ENCODE assay signal across 9 mouse cellular contexts in genomic region chr15:77912585-77912984, GRCm38 (mm10). TPM values are rescaled to one million over a fixed set of nuclear protein-coding genes. Genes with fewer than 3 reads are reported as not detected.
A peak's percentile ranks its signal among the peaks of the same experiment; 100 is the strongest.
DNase-seq lines count a peak whose midpoint lies in the region; ATAC-seq and TF ChIP-seq lines count a peak whose summit lies in the region.
"Had no signal": no experiment of that assay in that cellular context is flagged by ENCODE, and none has a peak within 500 bp of the region (broad histone marks: within the 10 kb centered on the region; RNA-seq: fewer than 3 reads in every experiment).

No protein-coding gene starts in this region.

- peaks cover 39% of the 10 kb centered on the region for H3K4me1 ChIP-seq in forebrain, embryonic 10.5 days
- no peaks in the 10 kb centered on the region for H3K4me1 ChIP-seq in forebrain, embryonic 14.5 days (ENCODE audit: control insufficient read depth, insufficient read depth, low read length)
- peaks cover 27% of the 10 kb centered on the region for H3K4me1 ChIP-seq in kidney, adult 2 months (ENCODE audit: control insufficient read depth, insufficient read depth, low read length)
- no peaks in the 10 kb centered on the region for H3K4me1 ChIP-seq in forebrain, embryonic 11.5 days (replicated peaks; ENCODE audit: control insufficient read depth, insufficient read depth, low read length)

- no peak for TF ChIP-seq CTCF in kidney, adult 2 months (conservative IDR thresholded peaks at IDR 0.05; ENCODE audit: insufficient read depth, insufficient read length, low read depth, low read length)

- DNase-seq in forebrain, embryonic 10.5 days (ENCODE audit: extremely low spot score, low spot score) = no peak
- no peak for DNase-seq in forebrain, embryonic 14.5 days (ENCODE audit: low spot score)
- peak; percentile 48 for DNase-seq in kidney, adult 2 months
- no peak for DNase-seq in kidney, adult 9 months
- DNase-seq in thymus, postnatal 14 days = peak; percentile 47
- DNase-seq in thymus, postnatal 10 days (ENCODE audit: low spot score in 2 of 2) = no peak
- no peak for DNase-seq in c-Kit-positive CD71-positive TER-119-positive erythroid progenitor cells, embryonic 14.5 days (ENCODE audit: low spot score)
- DNase-seq in forebrain, embryonic 11.5 days (ENCODE audit: low spot score) = no peak

- no peak for TF ChIP-seq POLR2A in kidney, adult 2 months (IDR thresholded peaks at IDR 0.05; ENCODE audit: low read depth, low read length)

- ATAC-seq in forebrain, embryonic 14.5 days = no peak
- ATAC-seq in forebrain, embryonic 11.5 days (replicated peaks; ENCODE audit: low FRiP score) = no peak

- no peak overlapping the region for H3K4me3 ChIP-seq in forebrain, embryonic 10.5 days
- no peak overlapping the region for H3K4me3 ChIP-seq in forebrain, embryonic 14.5 days (ENCODE audit: low read depth, low read length)
- no peak overlapping the region for H3K4me3 ChIP-seq in kidney, adult 2 months (ENCODE audit: insufficient read depth, low read depth, low read length)
- H3K4me3 ChIP-seq in forebrain, embryonic 11.5 days (ENCODE audit: low read depth, low read length) = no peak overlapping the region
- H3K4me3 ChIP-seq: limb, embryonic 15.5 days had no signal

- no peaks in the 10 kb centered on the region for H3K9me3 ChIP-seq in forebrain, embryonic 10.5 days
- no peaks in the 10 kb centered on the region for H3K9me3 ChIP-seq in forebrain, embryonic 14.5 days (replicated peaks; ENCODE audit: control insufficient read depth, low read length)
- H3K9me3 ChIP-seq in forebrain, embryonic 11.5 days (ENCODE audit: control insufficient read depth, low read length) = no peaks in the 10 kb centered on the region
- H3K9me3 ChIP-seq: limb, embryonic 15.5 days had no signal

- no peak overlapping the region for H3K4me2 ChIP-seq in forebrain, embryonic 14.5 days (ENCODE audit: low read length)
- no peak overlapping the region for H3K4me2 ChIP-seq in forebrain, embryonic 11.5 days (ENCODE audit: low read depth, low read length, severe bottlenecking)
- H3K4me2 ChIP-seq: limb, embryonic 15.5 days had no signal

- 70% methylated on average over 7 of the region's 7 CpGs for WGBS in forebrain, embryonic 10.5 days
- 66% methylated on average over 7 of the region's 7 CpGs for WGBS in forebrain, embryonic 14.5 days
- WGBS in kidney, adult 2 months = 33% methylated on average over 7 of the region's 7 CpGs
- WGBS in forebrain, embryonic 11.5 days = 62% methylated on average over 7 of the region's 7 CpGs

- no peaks in the 10 kb centered on the region; the same call in 1 of the 2 replicates for H3K27me3 ChIP-seq in forebrain, embryonic 10.5 days (ENCODE audit: poor library complexity, severe bottlenecking)
- H3K27me3 ChIP-seq in forebrain, embryonic 14.5 days (replicated peaks; ENCODE audit: control insufficient read depth, insufficient read depth, low read length) = no peaks in the 10 kb centered on the region
- no peaks in the 10 kb centered on the region for H3K27me3 ChIP-seq in kidney, adult 2 months (replicated peaks; ENCODE audit: control insufficient read depth, insufficient read depth, low read length)
- H3K27me3 ChIP-seq in forebrain, embryonic 11.5 days (ENCODE audit: control insufficient read depth, insufficient read depth, low read length) = no peaks in the 10 kb centered on the region
- H3K27me3 ChIP-seq: limb, embryonic 15.5 days had no signal

- peaks cover 35% of the 10 kb centered on the region for H3K36me3 ChIP-seq in forebrain, embryonic 10.5 days (replicated peaks)
- peaks cover 28% of the 10 kb centered on the region for H3K36me3 ChIP-seq in forebrain, embryonic 14.5 days (ENCODE audit: control insufficient read depth, insufficient read depth, low read length)
- H3K36me3 ChIP-seq in kidney, adult 2 months (ENCODE audit: control insufficient read depth, insufficient read depth, low read length) = peaks cover 3% of the 10 kb centered on the region
- H3K36me3 ChIP-seq in forebrain, embryonic 11.5 days (ENCODE audit: control insufficient read depth, insufficient read depth, low read length) = peaks cover 4% of the 10 kb centered on the region; the same call in 1 of the 2 replicates

- H3K27ac ChIP-seq in forebrain, embryonic 10.5 days = peak overlapping the region; percentile 58
- no peak overlapping the region for H3K27ac ChIP-seq in forebrain, embryonic 14.5 days (ENCODE audit: low read depth, low read length)
- peak overlapping the region; percentile 68 for H3K27ac ChIP-seq in kidney, adult 2 months (ENCODE audit: insufficient read depth, low read depth, low read length)
- H3K27ac ChIP-seq in forebrain, embryonic 11.5 days (ENCODE audit: low read depth, low read length) = no peak overlapping the region

- H3K9ac ChIP-seq in forebrain, embryonic 14.5 days (ENCODE audit: low read length) = no peak overlapping the region
- H3K9ac ChIP-seq in forebrain, embryonic 11.5 days (ENCODE audit: low read length) = no peak overlapping the region
- H3K9ac ChIP-seq: limb, embryonic 15.5 days had no signal

RNA-seq across cellular contexts. Expression of gene Txn2, which starts 16.2 kb away (rescaled TPM):
- polyA plus RNA-seq in forebrain, embryonic 10.5 days (2016; fragmentation: Nextera tagmentation; extraction: Ambion mirVana) = 288 and 291 TPM in 2 replicates
- polyA plus RNA-seq in forebrain, embryonic 14.5 days (2014; fragmentation: Nextera tagmentation; extraction: Ambion mirVana) = 269 and 291 TPM in 2 replicates
- polyA plus RNA-seq in kidney, adult 2 months (2012; rRNA removed) = 396 and 408 TPM in 2 replicates
- polyA plus RNA-seq in forebrain, embryonic 11.5 days (2014; fragmentation: Nextera tagmentation; extraction: Ambion mirVana) = 232 and 267 TPM in 2 replicates

RNA-seq across cellular contexts. Expression of gene Foxred2, which starts 43.9 kb away (rescaled TPM):
- 7.9 and 8.7 TPM in 2 replicates for polyA plus RNA-seq in forebrain, embryonic 10.5 days (2016; fragmentation: Nextera tagmentation; extraction: Ambion mirVana)
- 12.3 and 12.8 TPM in 2 replicates for polyA plus RNA-seq in forebrain, embryonic 14.5 days (2014; fragmentation: Nextera tagmentation; extraction: Ambion mirVana)
- 3.8 and 4.1 TPM in 2 replicates for polyA plus RNA-seq in kidney, adult 2 months (2012; rRNA removed)
- polyA plus RNA-seq in forebrain, embryonic 11.5 days (2014; fragmentation: Nextera tagmentation; extraction: Ambion mirVana) = 9.1 TPM in 2 replicates

RNA-seq across cellular contexts. Expression of gene Eif3d, which starts 58.0 kb away (rescaled TPM):
- polyA plus RNA-seq in forebrain, embryonic 10.5 days (2016; fragmentation: Nextera tagmentation; extraction: Ambion mirVana) = 280 and 284 TPM in 2 replicates
- 167 and 199 TPM in 2 replicates for polyA plus RNA-seq in forebrain, embryonic 14.5 days (2014; fragmentation: Nextera tagmentation; extraction: Ambion mirVana)
- 98.8 and 132 TPM in 2 replicates for polyA plus RNA-seq in kidney, adult 2 months (2012; rRNA removed)
- polyA plus RNA-seq in forebrain, embryonic 11.5 days (2014; fragmentation: Nextera tagmentation; extraction: Ambion mirVana) = 243 and 275 TPM in 2 replicates

Comparison
In these comparisons a context has a peak if more than half of its experiments do, and no peak if none do; other contexts are left out.
1. DNase-seq: peak in kidney, adult 2 months (single experiment) and thymus, postnatal 14 days (single experiment); none in forebrain, embryonic 10.5 days (single experiment), forebrain, embryonic 14.5 days (single experiment), kidney, adult 9 months (single experiment), thymus, postnatal 10 days (0 of 2), c-Kit-positive CD71-positive TER-119-positive erythroid progenitor cells, embryonic 14.5 days (single experiment) and forebrain, embryonic 11.5 days (single experiment).
2. H3K27ac ChIP-seq: peak in forebrain, embryonic 10.5 days (single experiment) and kidney, adult 2 months (single experiment); none in forebrain, embryonic 14.5 days (single experiment) and forebrain, embryonic 11.5 days (single experiment).